Mouse (Mus musculus): ENCODE data around the gene Ect2. TPM values are rescaled to one million over a fixed set of nuclear protein-coding genes. Genes with fewer than 3 reads are reported as not detected.

Ect2 gene
- polyA plus RNA-seq, 1 experiment from 2014 or later: 35.6 TPM

DNA sequence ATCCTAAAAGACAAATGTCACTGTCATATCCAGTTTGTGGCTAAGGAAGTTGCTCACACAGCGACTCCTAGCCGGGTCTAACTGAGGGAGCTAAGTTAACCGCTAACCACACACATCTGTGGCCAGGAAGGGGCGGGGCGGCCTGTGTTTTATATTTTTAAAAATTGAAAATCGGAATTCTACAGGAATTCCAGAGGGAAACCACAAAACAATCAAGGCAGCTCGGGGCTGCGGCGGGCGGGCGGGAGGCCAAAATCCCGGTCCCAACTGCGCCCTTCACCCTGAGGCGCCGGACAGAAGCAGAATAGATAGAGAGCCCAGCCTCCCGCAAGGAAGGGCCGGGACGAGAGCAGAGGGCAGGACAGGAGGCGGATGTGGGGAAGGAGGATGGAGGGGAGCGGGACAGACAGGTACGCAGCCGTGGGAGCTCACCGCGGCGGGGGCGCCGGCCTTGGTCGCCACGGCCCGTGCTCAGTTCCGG lies 447 bp downstream of the Ect2 start:
- H3K9ac ChIP-seq (ENCODE audit: low read depth, low read length): peak overlapping the region; percentile 81
- H3K27me3 ChIP-seq (replicated peaks; ENCODE audit: control insufficient read depth, insufficient read depth, low read length): no peaks in the 10 kb centered on the region
- H3K9me3 ChIP-seq (ENCODE audit: control insufficient read depth, low read length): no peaks in the 10 kb centered on the region
- 1% methylated on average over 19 of the region's 31 CpGs for WGBS
- peak; percentile 55 for DNase-seq (ENCODE audit: low spot score)
- peaks cover 18% of the 10 kb centered on the region for H3K36me3 ChIP-seq (ENCODE audit: control insufficient read depth, insufficient read depth, low read length)
- peak overlapping the region; percentile 66 for H3K4me2 ChIP-seq (ENCODE audit: low read depth, low read length)
- peak overlapping the region; percentile 78 for H3K4me3 ChIP-seq (ENCODE audit: low read depth, low read length)
- peak; percentile 28 for ATAC-seq (ENCODE audit: low read depth)
- H3K4me1 ChIP-seq (ENCODE audit: control insufficient read depth, insufficient read depth, low read length): peaks cover 21% of the 10 kb centered on the region
- H3K27ac ChIP-seq (replicated peaks; ENCODE audit: low read depth, low read length): peak overlapping the region; percentile 82

DNA sequence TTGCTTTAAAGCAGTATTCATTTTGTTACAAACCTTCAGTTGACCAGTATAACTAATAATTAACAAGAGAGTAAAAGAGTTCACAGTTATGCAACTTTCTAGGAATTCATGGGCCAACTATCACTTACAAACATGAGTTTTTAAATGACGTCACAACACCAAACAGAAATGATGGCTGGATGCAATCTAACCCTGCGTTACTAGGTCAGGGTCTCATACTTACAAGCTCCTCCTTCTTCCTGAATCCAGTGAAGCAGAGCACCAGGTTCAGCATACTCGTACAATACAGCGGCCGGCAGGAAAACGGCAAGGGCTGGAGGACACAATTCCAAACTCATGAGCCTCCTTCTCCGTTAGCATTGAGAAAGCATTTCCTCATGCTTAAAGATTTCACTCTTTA lies 7.9 kb downstream of the Ect2 start:
- H3K4me1 ChIP-seq (ENCODE audit: control insufficient read depth, insufficient read depth, low read length): no peaks in the 10 kb centered on the region
- WGBS: 90% methylated on average over 7 of the region's 7 CpGs
- H3K4me2 ChIP-seq (ENCODE audit: low read depth, low read length): no peak overlapping the region
- H3K9ac ChIP-seq (ENCODE audit: low read depth, low read length): no peak overlapping the region
- H3K4me3 ChIP-seq (ENCODE audit: low read depth, low read length): no peak overlapping the region
- peaks cover 82% of the 10 kb centered on the region for H3K36me3 ChIP-seq (ENCODE audit: control insufficient read depth, insufficient read depth, low read length)
- H3K9me3 ChIP-seq (ENCODE audit: control insufficient read depth, low read length): no peaks in the 10 kb centered on the region
- H3K27ac ChIP-seq (replicated peaks; ENCODE audit: low read depth, low read length): no peak overlapping the region
- no peak for DNase-seq (ENCODE audit: low spot score)
- no peak for ATAC-seq (ENCODE audit: low read depth)
- no peaks in the 10 kb centered on the region for H3K27me3 ChIP-seq (replicated peaks; ENCODE audit: control insufficient read depth, insufficient read depth, low read length)

DNA sequence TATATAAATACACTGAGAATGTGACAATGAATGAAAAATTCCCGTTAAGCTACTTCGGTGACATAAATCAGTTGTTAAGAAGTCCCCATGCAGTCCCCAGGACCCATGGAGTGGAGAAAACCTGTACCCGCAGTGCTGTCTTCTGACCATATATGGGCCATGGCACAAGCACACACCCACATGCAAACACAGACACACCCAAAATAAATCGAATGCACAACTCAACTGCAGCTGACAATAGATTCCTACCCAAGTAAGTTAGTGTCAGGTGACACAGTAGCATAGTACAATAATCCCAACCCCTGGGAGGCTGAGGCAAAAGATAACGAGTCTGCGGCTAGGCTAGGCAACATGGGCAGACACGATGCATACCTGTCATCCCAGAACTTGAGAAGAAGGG lies 10.1 kb downstream of the Ect2 start:
- ATAC-seq (ENCODE audit: low read depth): no peak

DNA sequence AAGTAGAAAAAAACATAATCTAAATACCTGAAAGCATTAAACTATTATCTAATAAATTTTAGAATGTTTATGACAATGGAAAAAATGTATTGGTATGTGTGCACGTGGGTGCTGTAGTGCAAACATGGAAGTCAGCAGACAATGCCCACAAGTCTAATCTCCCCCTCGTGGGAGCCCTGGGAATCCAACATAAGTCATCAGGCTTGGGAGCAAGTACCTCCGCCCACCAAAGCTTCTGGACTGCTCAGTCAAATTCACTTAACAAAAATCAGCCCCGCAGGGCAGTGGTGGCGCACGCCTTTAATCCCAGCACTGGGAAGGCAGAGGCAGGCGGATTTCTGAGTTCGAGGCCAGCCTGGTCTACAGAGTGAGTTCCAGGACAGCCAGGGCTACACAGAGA lies 13.6 kb downstream of the Ect2 start:
- no peak overlapping the region for H3K4me3 ChIP-seq (ENCODE audit: low read depth, low read length)
- H3K4me2 ChIP-seq (ENCODE audit: low read depth, low read length): no peak overlapping the region
- 89% methylated on average over 7 of the region's 8 CpGs for WGBS
- no peak overlapping the region for H3K9ac ChIP-seq (ENCODE audit: low read depth, low read length)
- no peaks in the 10 kb centered on the region for H3K9me3 ChIP-seq (ENCODE audit: control insufficient read depth, low read length)
- no peaks in the 10 kb centered on the region for H3K27me3 ChIP-seq (replicated peaks; ENCODE audit: control insufficient read depth, insufficient read depth, low read length)
- DNase-seq (ENCODE audit: low spot score): no peak
- H3K4me1 ChIP-seq (ENCODE audit: control insufficient read depth, insufficient read depth, low read length): no peaks in the 10 kb centered on the region
- no peak for ATAC-seq (ENCODE audit: low read depth)
- no peak overlapping the region for H3K27ac ChIP-seq (replicated peaks; ENCODE audit: low read depth, low read length)
- H3K36me3 ChIP-seq (ENCODE audit: control insufficient read depth, insufficient read depth, low read length): peaks cover 86% of the 10 kb centered on the region

More for the DNA sequence above, 10.1 kb downstream of the Ect2 start:
- H3K4me3 ChIP-seq (ENCODE audit: low read depth, low read length): no peak overlapping the region
- 88% methylated on average over 7 of the region's 7 CpGs for WGBS
- no peak overlapping the region for H3K27ac ChIP-seq (replicated peaks; ENCODE audit: low read depth, low read length)
- no peak for DNase-seq (ENCODE audit: low spot score)
- no peaks in the 10 kb centered on the region for H3K4me1 ChIP-seq (ENCODE audit: control insufficient read depth, insufficient read depth, low read length)
- no peak overlapping the region for H3K4me2 ChIP-seq (ENCODE audit: low read depth, low read length)
- H3K36me3 ChIP-seq (ENCODE audit: control insufficient read depth, insufficient read depth, low read length): peaks cover 86% of the 10 kb centered on the region
- H3K9ac ChIP-seq (ENCODE audit: low read depth, low read length): no peak overlapping the region
- H3K27me3 ChIP-seq (replicated peaks; ENCODE audit: control insufficient read depth, insufficient read depth, low read length): no peaks in the 10 kb centered on the region
- no peaks in the 10 kb centered on the region for H3K9me3 ChIP-seq (ENCODE audit: control insufficient read depth, low read length)

DNA sequence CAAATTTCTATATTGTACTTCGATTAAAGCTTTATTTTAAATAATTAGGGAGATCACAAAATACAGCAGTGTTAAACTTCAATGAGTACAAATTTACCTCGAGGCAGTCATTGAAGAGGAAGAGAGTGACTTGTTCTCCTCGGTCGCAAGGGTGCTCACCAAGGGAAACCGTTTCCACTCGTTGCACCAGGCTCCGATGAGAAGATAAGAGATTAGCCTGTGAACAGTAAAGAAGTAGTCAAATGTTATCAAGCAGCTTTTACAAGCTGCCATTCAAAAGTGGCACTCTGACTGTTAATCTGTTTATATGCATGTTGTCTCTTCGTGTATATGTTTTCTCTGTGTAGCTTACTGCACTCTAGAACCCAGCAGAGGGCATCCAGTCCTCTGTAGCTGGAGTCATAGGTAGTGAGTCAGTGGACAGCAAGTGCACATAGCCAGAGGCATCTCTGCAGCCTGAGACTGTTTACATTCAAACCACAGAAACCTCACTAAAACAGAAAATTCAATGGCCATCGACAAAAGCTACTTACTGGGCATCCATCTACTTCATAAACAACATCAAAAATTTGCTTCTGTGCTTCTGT lies 31.7 kb downstream of the Ect2 start:
- WGBS: 92% methylated on average over 9 of the region's 9 CpGs

DNA sequence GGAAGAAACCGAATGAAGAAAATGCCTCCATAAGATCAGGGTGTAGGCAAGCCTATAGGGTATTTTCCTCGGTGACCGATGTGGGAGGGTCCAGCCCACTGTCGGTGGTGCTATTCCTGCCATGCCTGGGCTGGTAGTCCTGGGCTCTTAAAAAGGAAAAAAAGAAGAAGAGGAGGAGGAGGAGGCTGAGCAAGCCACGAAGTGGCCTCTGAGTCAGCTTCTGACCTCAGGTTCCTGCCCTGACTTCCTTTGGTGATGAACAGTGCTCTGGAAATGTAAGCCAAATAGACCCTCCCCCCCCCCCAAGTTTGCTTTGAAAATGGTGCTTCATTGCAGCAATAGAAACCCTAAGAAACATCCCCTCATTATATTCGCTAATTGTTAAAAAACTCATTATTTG lies 32.7 kb downstream of the Ect2 start:
- ATAC-seq (ENCODE audit: low read depth) (no peak), DNase-seq (ENCODE audit: low spot score) (no peak)
- Histone ChIP-seq H3K4me1 (ENCODE audit: control insufficient read depth, insufficient read depth, low read length) (no peaks in the 10 kb centered on the region), H3K27ac (replicated peaks; ENCODE audit: low read depth, low read length) (no peak overlapping the region), H3K36me3 (ENCODE audit: control insufficient read depth, insufficient read depth, low read length) (peaks cover 72% of the 10 kb centered on the region), H3K4me2 (ENCODE audit: low read depth, low read length) (no peak overlapping the region), H3K27me3 (replicated peaks; ENCODE audit: control insufficient read depth, insufficient read depth, low read length) (no peaks in the 10 kb centered on the region), H3K9me3 (ENCODE audit: control insufficient read depth, low read length) (no peaks in the 10 kb centered on the region), H3K4me3 (ENCODE audit: low read depth, low read length) (no peak overlapping the region), H3K9ac (ENCODE audit: low read depth, low read length) (no peak overlapping the region)
- 88% methylated on average over 6 of the region's 6 CpGs for WGBS

More for the DNA sequence above, 31.7 kb downstream of the Ect2 start:
- H3K36me3 ChIP-seq (ENCODE audit: control insufficient read depth, insufficient read depth, low read length): peaks cover 70% of the 10 kb centered on the region
- no peak overlapping the region for H3K9ac ChIP-seq (ENCODE audit: low read depth, low read length)
- H3K4me2 ChIP-seq (ENCODE audit: low read depth, low read length): no peak overlapping the region
- H3K9me3 ChIP-seq (ENCODE audit: control insufficient read depth, low read length): no peaks in the 10 kb centered on the region
- H3K4me3 ChIP-seq (ENCODE audit: low read depth, low read length): no peak overlapping the region
- no peaks in the 10 kb centered on the region for H3K27me3 ChIP-seq (replicated peaks; ENCODE audit: control insufficient read depth, insufficient read depth, low read length)
- DNase-seq (ENCODE audit: low spot score) (no peak), ATAC-seq (ENCODE audit: low read depth) (no peak)
- H3K27ac ChIP-seq (replicated peaks; ENCODE audit: low read depth, low read length): no peak overlapping the region
- H3K4me1 ChIP-seq (ENCODE audit: control insufficient read depth, insufficient read depth, low read length): no peaks in the 10 kb centered on the region

DNA sequence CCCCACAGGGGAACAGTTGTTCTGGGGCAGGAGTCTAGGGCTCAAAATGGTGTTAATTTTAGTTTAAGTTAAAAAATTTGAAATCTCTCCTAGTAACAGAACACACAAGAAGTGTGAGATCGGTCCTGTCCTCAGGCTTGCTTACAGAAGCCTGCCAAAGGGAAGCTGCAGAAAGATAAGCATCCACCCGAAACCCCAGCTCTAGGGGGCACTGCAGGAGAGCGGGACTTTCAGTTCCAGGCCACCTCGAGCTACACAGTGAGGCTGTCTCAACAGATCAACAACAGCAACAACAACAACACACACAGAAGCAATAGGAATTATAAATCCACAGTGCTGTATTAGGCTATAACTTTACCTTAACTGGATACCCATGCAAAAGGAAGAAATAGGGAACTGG lies 35.5 kb downstream of the Ect2 start:
- 88% methylated on average over 4 of the region's 4 CpGs for WGBS
- Histone ChIP-seq H3K27ac (replicated peaks; ENCODE audit: low read depth, low read length) (no peak overlapping the region), H3K4me1 (ENCODE audit: control insufficient read depth, insufficient read depth, low read length) (no peaks in the 10 kb centered on the region), H3K9me3 (ENCODE audit: control insufficient read depth, low read length) (no peaks in the 10 kb centered on the region), H3K4me3 (ENCODE audit: low read depth, low read length) (no peak overlapping the region), H3K9ac (ENCODE audit: low read depth, low read length) (no peak overlapping the region), H3K36me3 (ENCODE audit: control insufficient read depth, insufficient read depth, low read length) (peaks cover 66% of the 10 kb centered on the region), H3K27me3 (replicated peaks; ENCODE audit: control insufficient read depth, insufficient read depth, low read length) (no peaks in the 10 kb centered on the region), H3K4me2 (ENCODE audit: low read depth, low read length) (no peak overlapping the region)
- ATAC-seq (ENCODE audit: low read depth) (no peak), DNase-seq (ENCODE audit: low spot score) (no peak)

DNA sequence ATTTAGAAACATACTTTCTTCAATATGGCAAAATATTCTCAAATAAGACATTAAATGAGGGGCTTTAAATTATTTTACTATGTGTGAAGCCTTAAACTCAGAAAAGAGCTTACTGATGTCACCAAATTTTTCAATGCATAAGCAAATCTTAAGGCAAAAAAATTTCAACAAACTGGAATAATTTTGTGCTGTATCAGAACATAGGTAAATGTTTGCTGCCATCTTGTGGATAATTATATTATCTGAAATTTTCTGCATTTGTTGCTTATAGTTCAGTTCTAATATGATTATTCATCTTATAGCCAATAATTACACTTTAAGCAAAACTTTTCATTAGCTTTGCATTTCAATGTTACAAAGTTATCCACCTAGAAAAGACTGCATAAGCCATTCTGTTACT lies 42.8 kb downstream of the Ect2 start:
- peaks cover 32% of the 10 kb centered on the region for H3K36me3 ChIP-seq (ENCODE audit: control insufficient read depth, insufficient read depth, low read length)
- DNase-seq (ENCODE audit: low spot score): peak; percentile 48
- H3K27me3 ChIP-seq (replicated peaks; ENCODE audit: control insufficient read depth, insufficient read depth, low read length): no peaks in the 10 kb centered on the region

DNA sequence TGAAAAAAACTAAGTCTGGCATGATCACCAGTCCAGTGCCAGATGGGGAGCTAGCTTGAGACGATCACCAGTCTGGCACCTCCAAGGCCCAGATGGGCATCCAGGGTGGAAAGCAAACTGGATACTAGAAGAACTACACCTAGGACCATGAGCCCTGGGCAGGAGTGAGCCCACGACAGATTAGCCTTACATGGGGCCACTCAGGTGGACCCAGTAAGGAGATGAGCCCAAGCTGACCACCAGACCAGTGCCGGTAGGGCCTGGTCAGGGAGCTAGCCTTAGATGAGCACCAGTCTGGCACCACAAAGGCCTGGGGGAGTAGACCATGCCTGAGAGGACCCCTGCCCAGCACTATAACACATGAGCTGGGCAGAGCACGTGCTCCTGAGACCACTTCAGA lies 44.6 kb downstream of the Ect2 start:
- no peaks in the 10 kb centered on the region for H3K4me1 ChIP-seq (ENCODE audit: control insufficient read depth, insufficient read depth, low read length)
- no peak overlapping the region for H3K4me3 ChIP-seq (ENCODE audit: low read depth, low read length)
- ATAC-seq (ENCODE audit: low read depth) (no peak), DNase-seq (ENCODE audit: low spot score) (no peak)
- H3K27me3 ChIP-seq (replicated peaks; ENCODE audit: control insufficient read depth, insufficient read depth, low read length): no peaks in the 10 kb centered on the region
- H3K4me2 ChIP-seq (ENCODE audit: low read depth, low read length): no peak overlapping the region
- H3K36me3 ChIP-seq (ENCODE audit: control insufficient read depth, insufficient read depth, low read length): peaks cover 27% of the 10 kb centered on the region
- H3K9ac ChIP-seq (ENCODE audit: low read depth, low read length): no peak overlapping the region
- WGBS: 93% methylated on average over 4 of the region's 4 CpGs
- H3K9me3 ChIP-seq (ENCODE audit: control insufficient read depth, low read length): no peaks in the 10 kb centered on the region
- no peak overlapping the region for H3K27ac ChIP-seq (replicated peaks; ENCODE audit: low read depth, low read length)

More for the DNA sequence above, 42.8 kb downstream of the Ect2 start:
- Histone ChIP-seq H3K4me3 (ENCODE audit: low read depth, low read length) (no peak overlapping the region), H3K4me1 (ENCODE audit: control insufficient read depth, insufficient read depth, low read length) (no peaks in the 10 kb centered on the region), H3K4me2 (ENCODE audit: low read depth, low read length) (no peak overlapping the region), H3K9me3 (ENCODE audit: control insufficient read depth, low read length) (no peaks in the 10 kb centered on the region), H3K9ac (ENCODE audit: low read depth, low read length) (no peak overlapping the region), H3K27ac (replicated peaks; ENCODE audit: low read depth, low read length) (no peak overlapping the region)
- ATAC-seq (ENCODE audit: low read depth): no peak

All from embryonic facial prominence, embryonic 14.5 days (tissue).